Mouse (Mus musculus) thymus, adult 2 months (tissue): ENCODE measurements at regions not wholly inside any gene's neighbourhood (a gene's known extent, or its start where the extent isn't known, plus 50 kb on each side); places are given as distances from the start of the nearest gene placed in this dataset.

Experiments used
- CTCF ChIP-seq: fragments of 200-500 bp; IDR thresholded peaks from 2 replicates; pipeline ENCODE4 v1.5.1; 2012; ENCODE audit warnings: mild to moderate bottlenecking, control low read depth, low read length, moderate library complexity, borderline replicate concordance; ENCODE audit not compliant: control insufficient read depth, poor library complexity, insufficient read depth; ENCODE audit errors: extremely low read depth
- POLR2A ChIP-seq: fragments of 200-500 bp; IDR thresholded peaks from 2 replicates; pipeline ENCODE4 v1.6.1; 2012; ENCODE audit warnings: mild to moderate bottlenecking, low read length, control low read depth, moderate library complexity; ENCODE audit not compliant: control insufficient read depth, poor library complexity, insufficient read depth; ENCODE audit errors: extremely low read depth

GRCm38 (mm10) chr3:39397677-39398076 lies 510.9 kb downstream of the Fat4 start:
- no peak for TF ChIP-seq CTCF
- TF ChIP-seq POLR2A: no peak
